Comparison of ENCODE assay signal across 11 mouse cellular contexts in the genomic region with DNA sequence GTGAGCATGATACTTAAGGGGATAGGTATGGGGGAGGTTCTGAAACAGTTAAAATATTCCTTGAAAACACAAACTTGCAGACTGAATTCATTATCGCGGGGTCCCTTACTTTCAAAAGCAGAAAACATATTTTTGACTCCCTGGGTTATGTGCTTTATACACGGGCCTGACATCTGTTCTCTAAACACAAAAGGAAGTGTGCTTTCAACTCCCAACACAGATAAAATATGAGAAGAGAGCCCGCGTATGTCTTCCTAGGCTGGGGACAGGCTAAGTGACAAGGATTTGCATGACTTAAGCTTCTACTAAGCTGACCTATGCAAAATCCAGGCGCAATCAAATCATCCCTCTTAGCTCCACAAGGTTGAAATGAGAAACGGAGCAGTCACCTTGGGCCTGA.
"Had no signal": no experiment of that assay in that cellular context is flagged by ENCODE, and none has a peak within 500 bp of the region (broad histone marks: within the 10 kb centered on the region; RNA-seq: fewer than 3 reads in every experiment).

No protein-coding gene starts in this region.

- H3K4me1 ChIP-seq: limb, embryonic 15.5 days; midbrain, embryonic 10.5 days; midbrain, embryonic 15.5 days; neural tube, embryonic 12.5 days had no signal

- H3K9ac ChIP-seq: limb, embryonic 15.5 days; lung, embryonic 15.5 days; midbrain, embryonic 15.5 days; neural tube, embryonic 12.5 days; stomach, embryonic 15.5 days had no signal

- H3K27ac ChIP-seq: limb, embryonic 15.5 days; lung, embryonic 15.5 days; midbrain, embryonic 10.5 days; midbrain, embryonic 15.5 days; neural tube, embryonic 12.5 days; stomach, embryonic 15.5 days had no signal

- ATAC-seq: midbrain, embryonic 15.5 days had no signal

- H3K9me3 ChIP-seq: limb, embryonic 15.5 days; lung, embryonic 15.5 days; midbrain, embryonic 10.5 days; midbrain, embryonic 15.5 days; neural tube, embryonic 12.5 days; stomach, embryonic 15.5 days had no signal

- H3K27me3 ChIP-seq: limb, embryonic 15.5 days; lung, embryonic 15.5 days; midbrain, embryonic 15.5 days; neural tube, embryonic 12.5 days; stomach, embryonic 15.5 days had no signal

- DNase-seq: kidney, adult 18-20 months; kidney, postnatal 10 days; kidney, postnatal 4 days; right cerebral cortex, postnatal 14 days; thymus, postnatal 4 days had no signal

- H3K4me2 ChIP-seq: limb, embryonic 15.5 days; lung, embryonic 15.5 days; midbrain, embryonic 15.5 days; neural tube, embryonic 12.5 days had no signal

- H3K4me3 ChIP-seq: limb, embryonic 15.5 days; lung, embryonic 15.5 days; midbrain, embryonic 10.5 days; midbrain, embryonic 15.5 days; neural tube, embryonic 12.5 days; stomach, embryonic 15.5 days had no signal

- H3K36me3 ChIP-seq: limb, embryonic 15.5 days; lung, embryonic 15.5 days; midbrain, embryonic 10.5 days; midbrain, embryonic 15.5 days; neural tube, embryonic 12.5 days; stomach, embryonic 15.5 days had no signal
